Mouse (Mus musculus) gastrocnemius, postnatal 25 days (tissue): ENCODE measurements around the gene C2cd6. TPM values are rescaled to one million over a fixed set of nuclear protein-coding genes. Genes with fewer than 3 reads are reported as not detected.
A peak's percentile ranks its signal among the peaks of the same experiment; 100 is the strongest.

ENCODE experiments used
- DNase-seq: peaks from one replicate; pipeline ENCODE4 v3.0.0; 2022
- long read RNA-seq, 2 experiments: library from polyadenylated mRNA; stranded (forward); transcript quantifications; one replicate each; pipeline ENCODE4 v2.0.0; 2021
- total RNA-seq, 2 experiments: library from RNA; stranded (reverse); gene quantifications; 1 replicate in 1 of 2; 2 replicates in 1 of 2; pipeline ENCODE4 v1.2.3; 2021

Gene C2cd6
- not detected for total RNA-seq
- long read RNA-seq, experiment 1 = 0 reads
- long read RNA-seq, experiment 2 = 0 reads

DNA sequence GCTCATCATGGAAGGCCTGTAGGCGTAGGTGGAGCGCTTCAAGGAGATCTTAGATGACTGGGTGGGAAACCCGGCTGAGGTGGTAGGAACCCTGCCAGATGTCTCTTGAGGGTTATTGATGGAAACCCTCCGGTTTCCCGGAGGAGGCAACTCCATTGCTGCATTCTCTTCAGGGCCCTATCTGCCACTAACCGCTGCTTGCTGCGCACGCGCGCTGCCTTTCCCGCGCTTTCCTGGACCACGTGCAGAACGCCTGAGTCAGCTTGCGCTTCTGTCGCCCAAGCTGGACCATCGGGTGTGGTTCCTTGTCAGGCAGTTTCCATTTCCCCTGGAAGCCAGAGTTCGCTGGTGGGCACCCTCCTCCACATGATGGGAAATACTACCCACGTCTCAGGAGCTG is at the start of gene C2cd6:
TSS of gene C2cd6 (minus strand) at position 196 of the 400 bp plus-strand sequence.
- DNase-seq = no peak

DNA sequence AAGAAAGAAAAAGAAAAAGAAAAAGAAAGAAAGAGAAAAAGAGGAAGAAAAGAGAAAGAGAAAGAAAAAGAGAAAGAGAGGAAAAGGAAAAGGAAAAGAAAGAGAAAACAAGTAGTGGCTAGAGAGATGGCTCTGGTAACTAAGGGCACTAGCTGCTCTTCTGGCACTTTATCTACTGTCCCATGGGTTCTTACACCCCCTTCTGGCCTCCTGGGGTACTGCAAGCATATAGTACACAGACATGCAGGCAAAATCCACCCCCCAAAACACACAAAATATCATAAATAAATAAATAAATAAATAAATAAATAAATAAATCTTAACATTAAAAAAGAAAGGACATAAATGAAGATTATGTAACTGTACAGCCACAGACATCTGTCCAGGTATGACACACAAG is 48.1 kb upstream of the C2cd6 start:
- no peak for DNase-seq

DNA sequence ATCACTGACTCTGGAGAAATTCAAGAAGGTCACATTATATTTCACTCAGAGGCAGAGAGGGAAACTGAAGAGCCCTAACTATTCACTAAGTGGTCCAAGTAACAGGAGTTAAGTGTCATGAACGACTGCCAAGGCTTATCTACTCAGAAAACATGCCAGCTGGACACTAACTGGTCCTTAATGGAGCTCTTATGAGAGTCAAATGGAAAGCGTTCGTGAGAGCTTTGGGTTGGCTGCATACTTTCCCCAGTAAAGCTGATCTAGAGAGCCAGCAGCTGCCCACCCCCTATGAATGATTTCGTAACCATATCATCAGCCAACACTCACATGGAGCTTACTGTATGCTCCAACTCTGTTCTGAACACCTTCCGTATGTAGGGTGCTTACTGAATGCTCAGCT is 39.7 kb upstream of the C2cd6 start:
- DNase-seq = no peak

DNA sequence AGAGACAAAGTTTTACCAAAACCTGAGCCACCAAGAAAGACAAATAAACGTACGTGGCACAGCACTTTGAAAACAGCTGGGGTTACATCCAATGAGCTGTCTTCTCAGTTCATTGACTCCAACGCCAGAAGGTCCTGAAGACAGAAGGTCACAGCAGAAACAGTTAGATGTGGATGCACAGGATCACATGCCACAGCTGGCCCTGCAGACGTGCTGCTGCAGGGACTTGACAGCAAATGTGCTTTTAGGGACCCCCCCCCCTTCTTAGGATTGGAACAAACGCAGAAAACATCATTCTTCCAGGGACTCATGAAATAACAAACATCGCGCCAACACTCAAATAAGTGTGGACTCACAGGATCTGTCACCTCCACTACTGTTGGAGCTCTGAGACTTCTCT is 34.2 kb upstream of the C2cd6 start:
- DNase-seq = no peak

DNA sequence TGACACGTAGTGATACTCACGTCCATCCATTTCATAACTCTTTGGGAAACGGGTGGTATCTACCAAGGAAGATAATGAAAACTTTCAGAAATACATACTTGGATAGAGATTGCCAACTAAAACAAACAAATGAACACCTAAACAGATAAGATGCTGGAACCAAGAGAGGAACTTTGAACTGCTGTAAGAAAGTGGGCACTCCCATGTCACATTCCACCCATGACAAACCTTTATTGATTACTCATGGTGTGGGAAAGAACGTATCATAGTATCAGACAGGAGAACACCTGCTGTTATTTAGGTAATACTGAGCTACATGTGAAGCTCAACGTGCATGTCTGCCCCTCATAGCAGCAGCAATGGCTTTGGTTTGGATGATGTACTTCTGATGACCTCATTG is 30.9 kb upstream of the C2cd6 start:
- no peak for DNase-seq

DNA sequence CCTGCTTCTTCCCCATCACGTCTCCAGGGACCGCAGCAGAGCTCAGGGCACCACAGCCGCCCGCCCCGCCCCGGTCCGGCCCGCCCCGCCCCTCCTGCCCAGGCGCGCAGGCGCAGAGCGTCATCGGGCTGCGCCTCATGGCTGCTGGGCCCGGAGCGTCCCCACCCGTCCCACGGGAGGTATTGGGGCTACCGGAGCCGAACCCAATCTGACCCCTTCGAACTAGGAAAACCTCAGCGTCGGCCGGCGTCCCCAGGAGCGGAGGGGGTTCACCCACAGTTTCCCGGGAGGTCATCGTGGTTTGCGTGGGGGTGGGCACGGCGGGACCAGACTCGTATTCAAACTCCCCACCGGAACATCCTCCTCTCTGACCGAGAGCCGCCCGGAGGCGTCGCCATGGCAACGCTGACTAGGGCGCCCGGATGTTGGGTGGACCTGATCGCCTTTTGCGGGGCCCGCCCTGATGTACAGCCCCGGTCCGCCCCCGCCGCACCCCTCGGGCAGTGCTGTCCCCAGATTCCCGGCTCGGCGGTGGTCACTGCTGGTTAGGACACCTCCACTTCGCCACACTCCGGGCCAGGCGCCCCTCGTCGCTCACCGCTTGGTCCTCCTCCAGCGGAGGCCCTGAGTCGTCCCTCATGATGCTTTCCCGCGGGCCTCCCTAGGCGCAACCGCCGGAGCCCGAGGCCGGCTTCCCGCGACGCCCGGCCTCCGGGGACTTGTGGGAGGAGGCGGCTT is 25.2 kb upstream of the C2cd6 start, which contains the start of gene Tmem237:
TSS of gene Tmem237 (minus strand) at position 689 of the 738 bp plus-strand sequence.
- DNase-seq = peak; percentile 90

DNA sequence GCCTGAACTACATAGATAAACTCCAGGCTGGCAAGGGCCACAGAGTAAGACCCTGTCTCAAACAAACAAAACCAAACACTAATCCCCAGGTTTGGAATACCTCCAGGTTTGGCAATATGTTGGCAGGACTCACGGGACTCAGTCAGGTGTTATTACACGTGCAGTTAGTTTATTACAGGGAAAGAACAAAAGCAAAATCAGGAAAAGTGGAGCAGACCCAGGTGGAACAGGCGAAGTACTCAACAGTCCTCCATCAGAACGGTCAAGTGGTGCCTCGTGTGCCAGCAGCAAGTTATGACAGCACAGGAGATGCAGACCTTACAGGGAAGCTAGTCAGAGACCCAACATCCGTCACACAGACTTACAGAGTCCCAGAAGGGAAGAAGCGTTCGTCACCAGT is 15.8 kb upstream of the C2cd6 start:
- no peak for DNase-seq

DNA sequence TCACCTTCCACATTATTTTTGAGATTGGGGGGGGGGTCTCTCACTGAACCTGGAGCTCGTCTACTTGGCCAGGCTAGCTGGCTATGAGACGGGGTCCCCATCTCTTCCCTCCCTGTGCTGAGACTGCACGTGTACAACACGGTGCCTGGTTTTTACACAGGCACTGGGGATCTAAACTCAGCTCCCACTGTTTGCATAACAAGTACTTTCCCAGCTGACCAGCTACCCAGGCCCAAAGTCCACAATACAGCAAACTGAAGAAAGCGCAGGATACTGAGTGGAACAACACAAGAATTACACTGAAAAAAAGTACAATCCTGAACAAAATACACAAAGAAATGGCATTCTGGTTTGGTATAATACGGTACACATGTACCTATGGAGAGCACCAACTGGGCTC is 7.4 kb upstream of the C2cd6 start:
- no peak for DNase-seq

DNA sequence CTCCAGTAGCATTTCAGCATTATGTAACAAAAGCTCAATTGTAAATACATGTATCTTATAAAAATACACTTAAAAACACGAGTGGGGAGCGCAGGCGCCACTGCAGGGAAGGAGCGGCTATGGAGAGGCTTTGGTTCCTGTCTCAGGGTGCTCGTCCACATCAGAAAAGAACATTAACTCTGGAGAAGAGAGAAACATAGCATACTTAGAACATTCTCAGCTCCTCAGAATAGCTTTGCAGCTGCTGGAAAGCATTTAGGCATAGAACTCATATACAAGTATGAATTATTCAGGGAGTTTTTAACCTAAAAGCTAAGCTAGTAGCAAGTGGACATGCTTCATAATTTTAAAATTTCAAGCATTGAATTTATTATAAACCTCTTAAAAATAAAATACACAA is 6.3 kb upstream of the C2cd6 start:
- DNase-seq = no peak

DNA sequence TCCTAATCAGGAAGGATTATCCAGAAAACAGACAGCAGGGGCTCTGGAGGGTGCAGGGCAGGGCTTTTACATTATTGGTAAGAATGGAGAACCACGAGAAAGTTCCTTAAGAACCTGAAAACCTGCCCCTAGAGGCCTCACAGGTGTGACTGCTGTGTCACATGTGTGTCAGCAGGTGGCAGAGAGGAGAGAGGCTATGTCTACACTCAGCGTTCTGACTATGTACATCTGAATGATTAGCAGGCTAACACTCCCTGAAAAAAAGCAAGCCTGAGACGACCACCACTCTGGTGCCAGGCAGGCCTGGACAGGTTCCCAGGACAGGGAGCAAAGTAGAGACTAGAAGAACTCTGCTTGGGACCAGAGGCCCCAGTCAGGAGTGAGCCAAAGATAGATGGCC is 23.8 kb downstream of the C2cd6 start:
- DNase-seq = no peak

DNA sequence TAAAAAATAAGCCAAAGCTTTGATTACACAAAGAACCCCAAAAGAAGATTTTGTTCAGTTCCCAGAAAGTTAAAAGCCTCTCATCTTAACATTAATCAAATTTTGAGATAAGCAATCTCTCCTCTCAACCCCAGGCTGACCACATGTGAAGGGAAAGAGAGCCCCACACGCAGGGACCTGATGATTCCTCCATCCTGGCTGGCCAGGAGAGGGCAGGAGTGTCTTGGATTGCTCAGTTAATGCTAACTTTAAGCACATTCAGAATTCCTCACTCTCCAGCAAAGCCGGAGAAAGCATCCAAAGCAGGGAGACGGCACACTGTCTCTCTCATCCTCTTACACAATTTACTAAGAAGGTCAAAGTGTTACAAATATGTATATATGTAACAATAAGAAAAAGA is 26.7 kb downstream of the C2cd6 start:
- DNase-seq = no peak

DNA sequence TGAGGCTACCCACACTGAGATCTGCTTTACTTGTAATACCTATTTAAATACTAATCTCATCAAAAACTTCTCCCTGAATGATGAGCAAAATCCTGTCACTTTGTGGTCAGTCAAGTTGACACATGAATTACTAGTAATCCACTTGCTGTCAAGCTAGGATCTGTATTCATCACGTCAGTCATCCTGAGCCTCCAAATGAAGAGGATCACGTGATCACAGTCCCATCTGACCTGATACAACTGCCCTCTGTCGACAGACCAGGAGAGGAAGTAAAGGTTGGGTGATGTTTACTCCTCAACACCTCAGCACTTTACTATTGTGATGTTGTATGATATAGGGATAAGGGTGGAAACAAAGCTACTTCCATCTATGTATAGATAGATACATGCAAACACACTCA is 31.0 kb downstream of the C2cd6 start:
- DNase-seq = no peak

DNA sequence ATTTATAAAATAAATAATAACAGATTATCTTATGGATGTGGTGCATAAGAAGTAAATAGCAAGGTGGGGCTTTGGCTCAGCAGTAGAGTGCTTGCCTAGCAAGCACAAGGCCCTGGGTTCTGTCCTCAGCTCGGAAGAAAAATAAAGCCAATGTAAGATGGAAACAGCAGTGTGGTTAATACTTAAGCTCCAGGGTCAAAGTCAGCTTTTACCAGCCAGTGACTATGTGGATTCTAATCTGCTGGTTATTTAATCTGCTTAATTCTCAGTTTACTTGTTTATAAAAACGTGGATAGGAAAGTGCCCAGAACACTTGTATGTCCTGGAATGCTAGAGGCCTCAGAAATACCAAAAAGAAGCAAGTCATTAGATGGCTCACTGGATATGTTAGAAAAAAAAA is 37.7 kb downstream of the C2cd6 start:
- no peak for DNase-seq

DNA sequence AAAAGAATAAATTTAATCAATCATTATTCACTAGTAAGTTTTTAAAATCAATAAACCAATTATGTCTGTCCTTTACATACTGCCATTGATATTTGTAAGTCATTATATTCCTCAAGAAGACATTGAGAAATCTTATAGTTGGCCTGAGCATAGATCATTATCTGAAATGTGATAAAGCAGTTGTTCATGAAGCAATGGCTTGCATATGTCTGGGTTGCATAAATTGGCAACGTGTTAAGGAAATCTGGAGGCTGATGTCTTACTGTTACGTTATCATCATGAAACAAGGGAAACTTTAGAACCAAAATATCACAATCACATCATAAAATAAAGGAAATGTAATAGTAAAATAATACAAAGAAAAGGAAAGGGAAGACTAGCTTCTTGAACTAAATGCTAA is 43.4 kb downstream of the C2cd6 start:
- DNase-seq = no peak

DNA sequence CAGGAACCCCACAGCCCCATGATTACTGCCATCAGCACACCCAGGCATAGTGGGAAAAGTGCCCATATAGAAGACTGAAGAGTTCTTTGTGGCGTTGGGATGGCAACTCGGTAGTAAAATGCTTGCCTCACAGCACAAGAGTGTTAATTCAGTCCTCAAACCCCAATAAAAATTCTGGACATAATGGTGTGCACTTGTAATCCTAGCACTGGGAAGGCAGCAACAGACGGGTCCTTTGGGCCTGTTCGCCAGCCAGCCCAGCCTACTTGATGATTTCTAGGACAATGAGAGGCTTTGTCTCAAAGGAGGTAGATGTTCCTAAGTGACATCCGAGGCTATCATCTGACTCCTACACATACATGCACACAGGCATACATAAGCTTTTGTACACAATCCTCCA is 57.0 kb downstream of the C2cd6 start:
- DNase-seq = no peak

DNA sequence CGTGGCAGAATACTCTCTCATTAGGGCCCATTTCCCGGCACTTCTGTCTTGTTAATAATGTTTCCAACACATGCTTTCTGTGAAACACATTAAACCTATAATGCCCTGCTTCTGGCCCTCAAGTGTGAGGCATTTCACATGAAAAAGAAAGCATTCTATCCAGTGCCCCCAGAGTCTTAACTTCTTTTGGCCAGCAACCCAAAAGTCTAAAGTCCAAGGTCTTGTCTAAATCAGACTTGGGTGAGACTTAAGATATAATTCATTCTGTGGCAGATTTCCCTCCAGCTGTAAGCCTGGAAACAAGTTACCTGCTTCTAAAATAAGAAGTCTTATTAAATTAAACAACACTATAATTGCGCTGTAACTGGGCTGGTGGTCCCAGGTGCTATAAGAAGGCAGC is 73.1 kb downstream of the C2cd6 start:
- no peak for DNase-seq

DNA sequence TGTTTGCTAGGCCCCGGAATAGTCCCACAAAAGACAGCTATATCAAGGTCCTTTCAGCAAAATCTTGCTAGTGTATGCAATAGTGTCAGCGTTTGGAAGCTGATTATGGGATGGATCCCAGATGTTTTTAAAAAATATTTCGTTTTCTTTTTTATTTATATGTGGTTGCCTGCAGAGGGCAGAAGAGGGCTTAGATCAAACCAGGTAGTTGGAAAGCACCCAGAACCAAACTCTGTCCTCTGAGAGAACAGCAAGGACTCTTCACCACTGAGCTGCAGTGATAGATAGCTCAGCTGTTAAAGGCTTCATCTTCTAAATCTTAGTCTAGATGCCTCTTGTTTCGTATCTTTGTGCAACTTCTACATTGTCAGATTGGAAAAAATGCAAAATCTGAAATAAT is 85.5 kb downstream of the C2cd6 start:
- no peak for DNase-seq

Other genes starting within 250 kb of the C2cd6 start
- 10 to 100 TPM; 76.4 to 87.9 TPM for gene Trak2, start 121.5 kb downstream of the C2cd6 start, total RNA-seq
- gene Stradb, start 121.4 kb downstream of the C2cd6 start, total RNA-seq = 100 to 1,000 TPM; 116 to 123 TPM
- 1 to 10 TPM; 2.6 to 3.0 TPM for gene Tmem237, start 25.5 kb upstream of the C2cd6 start, total RNA-seq
- under 1 TPM in 1 of 2 experiments, not detected in 1; 0.20 TPM for gene Mpp4, start 68.5 kb upstream of the C2cd6 start, total RNA-seq
- 10 to 100 TPM; 14.4 to 15.1 TPM for gene Als2, start 142.3 kb upstream of the C2cd6 start, total RNA-seq
- under 1 TPM in 1 of 2 experiments, not detected in 1; 0.20 TPM for gene Cdk15, start 162.0 kb upstream of the C2cd6 start, total RNA-seq